Mouse (Mus musculus) adrenal gland, adult 18-20 months (tissue): Measurements from ENCODE around the gene Kat5. TPM values are rescaled to one million over a fixed set of nuclear protein-coding genes. Genes with fewer than 3 reads are reported as not detected.

ENCODE experiments used
- total RNA-seq, 2 experiments: library from RNA; stranded (reverse); gene quantifications; 1 replicate in 1 of 2; 2 replicates in 1 of 2; pipeline ENCODE4 v1.2.3; 2021

Kat5 gene
- total RNA-seq, 2 experiments from 2014 or later = 67.8 to 69.3 TPM

Other genes starting within 250 kb of the Kat5 start
- gene Eif1ad, start 243.5 kb downstream of the Kat5 start, total RNA-seq = 10 to 100 TPM; 24.4 to 24.5 TPM
- 100 to 1,000 TPM; 127 to 129 TPM for gene Banf1, start 243.1 kb downstream of the Kat5 start, total RNA-seq
- 10 to 100 TPM; 79.8 to 85.0 TPM for gene Sart1, start 221.5 kb downstream of the Kat5 start, total RNA-seq
- gene Tsga10ip, start 207.7 kb downstream of the Kat5 start, total RNA-seq = under 1 TPM in 1 of 2 experiments, not detected in 1; 0.96 TPM
- 100 to 1,000 TPM; 266 to 283 TPM for gene Drap1, start 185.3 kb downstream of the Kat5 start, total RNA-seq
- gene AI837181, start 185.1 kb downstream of the Kat5 start, total RNA-seq = 10 to 100 TPM; 46.5 to 47.2 TPM
- gene Fosl1, start 162.7 kb downstream of the Kat5 start, total RNA-seq = 1 to 10 TPM; 1.1 to 4.9 TPM
- 1 to 10 TPM; 6.4 TPM for gene Ccdc85b, start 152.3 kb downstream of the Kat5 start, total RNA-seq
- gene Fibp, start 149.6 kb downstream of the Kat5 start, total RNA-seq = 10 to 100 TPM; 75.0 to 82.0 TPM
- gene Ctsw, start 141.7 kb downstream of the Kat5 start, total RNA-seq = 1 to 10 TPM; 1.0 to 2.1 TPM
- 10 to 100 TPM; 56.9 to 91.1 TPM for gene Efemp2, start 136.3 kb downstream of the Kat5 start, total RNA-seq
- 10 to 100 TPM; 25.1 to 35.8 TPM for gene Mus81, start 121.8 kb downstream of the Kat5 start, total RNA-seq
- gene Cfl1, start 119.8 kb downstream of the Kat5 start, total RNA-seq = 100 to 1,000 TPM; 689 to 693 TPM
- gene 1700020D05Rik, start 106.5 kb downstream of the Kat5 start, total RNA-seq = 1 to 10 TPM; 1.7 to 2.2 TPM
- 10 to 100 TPM; 12.3 to 12.4 TPM for gene Snx32, start 99.7 kb downstream of the Kat5 start, total RNA-seq
- gene Ovol1, start 49.6 kb downstream of the Kat5 start, total RNA-seq = not detected
- 1 to 10 TPM; 6.5 to 9.9 TPM for gene Ap5b1, start 42.2 kb downstream of the Kat5 start, total RNA-seq
- 100 to 1,000 TPM; 108 to 113 TPM for gene Rnaseh2c, start 8.4 kb downstream of the Kat5 start, total RNA-seq
- 10 to 100 TPM; 79.6 to 90.2 TPM for gene Rela, start 27.2 kb upstream of the Kat5 start, total RNA-seq
- gene Sipa1, start 53.5 kb upstream of the Kat5 start, total RNA-seq = 10 to 100 TPM; 41.1 to 45.6 TPM
- gene Map3k11, start 78.5 kb upstream of the Kat5 start, total RNA-seq = 10 to 100 TPM; 36.9 to 45.8 TPM
- gene Pcnx3, start 78.7 kb upstream of the Kat5 start, total RNA-seq = 100 to 1,000 TPM in 1 of 2 experiments, 10 to 100 TPM in 1; 84.6 to 103 TPM
- gene Kcnk7, start 94.1 kb upstream of the Kat5 start, total RNA-seq = not detected
- 10 to 100 TPM; 33.5 to 45.6 TPM for gene Ehbp1l1, start 116.1 kb upstream of the Kat5 start, total RNA-seq
- 10 to 100 TPM; 42.9 to 61.5 TPM for gene Fam89b, start 119.4 kb upstream of the Kat5 start, total RNA-seq
- gene Ltbp3, start 130.7 kb upstream of the Kat5 start, total RNA-seq = 100 to 1,000 TPM; 241 to 252 TPM
- 100 to 1,000 TPM in 1 of 2 experiments, 10 to 100 TPM in 1; 92.3 to 105 TPM for gene Scyl1, start 161.2 kb upstream of the Kat5 start, total RNA-seq